Mouse (Mus musculus) bone marrow macrophage, adult 2 months (primary cell): ENCODE results near the gene Rufy4.

Source experiments
- CTCF ChIP-seq: IDR thresholded peaks from 2 replicates; pipeline ENCODE4 v1.5.1; 2012; ENCODE audit warnings: low read depth, mild to moderate bottlenecking, low read length, moderate library complexity
- POLR2A ChIP-seq: IDR thresholded peaks from 2 replicates; pipeline ENCODE4 v1.6.1; 2012; ENCODE audit warnings: mild to moderate bottlenecking, low read depth, low read length, borderline replicate concordance

GRCm38 (mm10) chr1:74105660-74106059 is 19.7 kb upstream of the Rufy4 start:
- no peak for TF ChIP-seq CTCF
- TF ChIP-seq POLR2A = no peak
